Mouse (Mus musculus): ENCODE results near the gene Intu. TPM values are rescaled to one million over a fixed set of nuclear protein-coding genes. Genes with fewer than 3 reads are reported as not detected.
A peak's percentile ranks its signal among the peaks of the same experiment; 100 is the strongest.

Gene Intu
- polyA plus RNA-seq, 1 experiment from 2014 or later, result 2.0 TPM

DNA sequence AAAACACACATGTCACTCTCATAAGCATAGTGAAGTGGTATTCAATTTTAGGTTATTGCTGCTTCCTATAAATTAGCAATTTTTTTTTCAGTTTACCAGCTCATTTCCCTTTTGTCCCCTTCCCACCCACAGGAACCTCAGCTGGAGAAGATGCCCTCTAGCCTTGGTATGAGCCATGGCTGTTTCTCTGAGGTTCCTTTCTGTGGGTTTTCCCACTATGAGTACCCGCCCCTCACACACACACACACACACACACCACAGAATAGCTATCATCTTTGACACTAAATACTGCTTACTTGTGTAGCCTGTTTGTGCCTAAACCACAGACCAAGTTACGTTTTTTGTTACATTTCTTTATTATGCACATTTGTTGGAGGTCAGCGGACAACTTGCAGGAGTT is 138.3 kb downstream of the Intu start:
- TF ChIP-seq CTCF (IDR thresholded peaks at IDR 0.05; ENCODE audit: low read depth), result no peak
- DNase-seq (ENCODE audit: low spot score), result no peak
- no peak overlapping the region for H3K4me3 ChIP-seq (replicated peaks; ENCODE audit: low read depth, low read length)
- no peak overlapping the region for H3K9ac ChIP-seq (ENCODE audit: low read depth, low read length)
- no peaks in the 10 kb centered on the region for H3K4me1 ChIP-seq (replicated peaks; ENCODE audit: insufficient read depth, low read length)
- 0 out of 2 replicates have a peak, but pooled peaks cover 11% of the 10 kb centered on the region for H3K36me3 ChIP-seq (ENCODE audit: insufficient read depth, low read length)
- H3K27ac ChIP-seq, result no peak overlapping the region
- no peaks in the 10 kb centered on the region for H3K9me3 ChIP-seq (replicated peaks; ENCODE audit: low read length)
- ATAC-seq (replicated peaks; ENCODE audit: low FRiP score, low read depth), result no peak
- no peaks in the 10 kb centered on the region for H3K27me3 ChIP-seq (ENCODE audit: insufficient read depth, low read length)
- WGBS, result 92% methylated on average over 3 of the region's 3 CpGs
- H3K4me2 ChIP-seq (ENCODE audit: low read length), result no peak overlapping the region

DNA sequence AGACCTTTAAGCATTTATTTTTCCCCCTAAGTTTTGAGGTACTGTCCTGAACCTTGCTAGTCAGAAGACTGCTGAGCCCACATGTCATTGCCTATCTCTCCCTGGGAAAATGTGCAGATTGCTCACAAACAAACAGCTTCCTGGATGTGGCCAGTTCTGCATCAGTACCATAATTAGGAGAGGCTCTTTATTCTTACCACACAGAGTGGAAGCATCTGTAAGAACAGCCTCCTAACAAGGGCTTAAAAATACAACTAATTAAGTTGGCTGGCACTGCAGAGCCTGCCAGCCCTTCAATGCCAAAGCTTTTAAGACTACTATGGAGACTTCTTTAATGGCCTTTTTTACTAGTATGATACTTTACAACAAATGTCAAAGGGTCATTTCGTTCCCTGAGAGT is 142.4 kb downstream of the Intu start:
- no peaks in the 10 kb centered on the region for H3K4me1 ChIP-seq (replicated peaks; ENCODE audit: insufficient read depth, low read length)
- no peak for ATAC-seq (replicated peaks; ENCODE audit: low FRiP score, low read depth)
- H3K9ac ChIP-seq (ENCODE audit: low read depth, low read length), result no peak overlapping the region
- H3K4me2 ChIP-seq (ENCODE audit: low read length), result no peak overlapping the region
- 79% methylated on average over 1 of the region's 1 CpGs for WGBS
- H3K27me3 ChIP-seq (ENCODE audit: insufficient read depth, low read length), result no peaks in the 10 kb centered on the region
- H3K36me3 ChIP-seq (ENCODE audit: insufficient read depth, low read length), result 0 out of 2 replicates have a peak, but pooled peaks cover 4% of the 10 kb centered on the region
- DNase-seq (ENCODE audit: low spot score), result no peak
- no peak for TF ChIP-seq CTCF (IDR thresholded peaks at IDR 0.05; ENCODE audit: low read depth)
- H3K4me3 ChIP-seq (replicated peaks; ENCODE audit: low read depth, low read length), result no peak overlapping the region
- H3K27ac ChIP-seq, result no peak overlapping the region
- H3K9me3 ChIP-seq (replicated peaks; ENCODE audit: low read length), result no peaks in the 10 kb centered on the region

DNA sequence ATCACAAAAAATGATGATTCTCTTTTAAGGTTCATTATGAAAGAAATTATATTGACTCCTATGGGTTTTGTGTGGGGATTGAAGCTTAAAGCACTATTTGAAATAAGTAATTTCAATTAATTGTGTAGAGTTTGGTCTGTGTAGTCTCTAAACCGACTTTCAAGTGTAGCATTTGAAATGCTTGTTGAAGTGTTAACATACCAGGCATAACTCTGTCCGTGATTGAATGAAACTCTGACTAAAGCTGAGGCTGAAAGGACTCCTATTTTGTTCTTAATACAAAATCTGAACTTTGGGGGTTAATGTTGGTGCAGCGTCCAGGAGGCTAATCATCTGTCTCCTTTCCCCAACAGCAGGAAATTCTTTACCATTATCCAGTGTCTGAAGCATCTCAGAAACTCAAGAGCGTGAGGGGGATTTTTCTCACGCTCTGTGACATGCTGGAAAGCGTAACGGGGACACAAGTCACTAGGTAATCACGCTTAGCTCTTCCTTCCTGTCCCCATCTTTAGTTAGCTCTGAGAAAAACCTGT is 143.9 kb downstream of the Intu start:
- Histone ChIP-seq H3K4me1 (replicated peaks; ENCODE audit: insufficient read depth, low read length) (no peaks in the 10 kb centered on the region), H3K27ac (no peak overlapping the region), H3K4me3 (replicated peaks; ENCODE audit: low read depth, low read length) (no peak overlapping the region), H3K27me3 (ENCODE audit: insufficient read depth, low read length) (no peaks in the 10 kb centered on the region), H3K36me3 (ENCODE audit: insufficient read depth, low read length) (0 out of 2 replicates have a peak, but pooled peaks cover 4% of the 10 kb centered on the region), H3K4me2 (ENCODE audit: low read length) (no peak overlapping the region), H3K9ac (ENCODE audit: low read depth, low read length) (no peak overlapping the region), H3K9me3 (replicated peaks; ENCODE audit: low read length) (no peaks in the 10 kb centered on the region)
- ATAC-seq (replicated peaks; ENCODE audit: low FRiP score, low read depth) (no peak), DNase-seq (ENCODE audit: low spot score) (no peak)
- WGBS, result 61% methylated on average over 8 of the region's 8 CpGs
- no peak for TF ChIP-seq CTCF (IDR thresholded peaks at IDR 0.05; ENCODE audit: low read depth)

DNA sequence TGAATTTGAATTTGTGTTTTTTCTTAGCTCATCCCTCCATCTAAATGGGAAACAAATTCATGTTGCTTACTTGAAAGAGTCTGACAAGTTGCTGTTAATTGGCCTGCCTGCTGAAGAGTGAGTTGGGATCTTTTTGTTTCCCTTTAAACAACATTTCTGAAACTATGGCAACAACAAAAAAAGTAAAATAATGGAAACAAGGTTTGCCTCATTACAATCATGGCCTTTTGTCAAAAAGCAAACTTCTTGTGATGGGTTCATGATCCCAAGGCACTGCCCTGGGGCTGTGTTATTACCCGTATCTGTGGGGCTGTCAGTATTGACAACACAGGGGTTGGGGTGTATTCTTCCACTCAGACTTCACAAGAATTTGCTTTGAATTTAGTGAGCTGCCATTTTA is 147.8 kb downstream of the Intu start:
- no peak overlapping the region for H3K9ac ChIP-seq (ENCODE audit: low read depth, low read length)
- 68% methylated on average over 1 of the region's 1 CpGs for WGBS

DNA sequence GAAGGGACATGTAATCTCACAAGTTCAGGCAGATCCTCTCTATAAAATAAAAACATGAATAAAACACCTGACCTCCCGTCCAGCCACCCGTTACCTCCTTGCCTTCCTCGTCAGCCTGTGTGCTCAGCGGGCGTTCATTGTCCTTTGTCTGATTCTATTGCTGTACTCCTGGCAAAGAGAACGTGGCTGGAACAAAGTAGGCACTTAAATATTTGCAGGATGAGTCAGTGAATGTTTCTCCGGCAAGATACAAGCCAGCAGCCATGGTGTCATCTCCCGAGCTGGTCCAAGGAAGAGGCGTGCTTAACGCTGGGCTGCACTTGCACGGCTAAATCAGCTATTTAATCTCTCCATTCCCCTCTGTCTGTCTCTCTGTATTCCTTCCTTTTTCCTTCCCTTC is 151.3 kb downstream of the Intu start:
- TF ChIP-seq CTCF (IDR thresholded peaks at IDR 0.05; ENCODE audit: low read depth), result no peak
- no peaks in the 10 kb centered on the region for H3K36me3 ChIP-seq (ENCODE audit: insufficient read depth, low read length)
- ATAC-seq (replicated peaks; ENCODE audit: low FRiP score, low read depth) (peak; percentile 69; the same call in 1 of the 2 replicates), DNase-seq (ENCODE audit: low spot score) (peak; percentile 18)
- H3K27ac ChIP-seq, result no peak overlapping the region
- no peak overlapping the region for H3K9ac ChIP-seq (ENCODE audit: low read depth, low read length)
- H3K4me3 ChIP-seq (replicated peaks; ENCODE audit: low read depth, low read length), result no peak overlapping the region
- no peak overlapping the region for H3K4me2 ChIP-seq (ENCODE audit: low read length)
- H3K27me3 ChIP-seq (ENCODE audit: insufficient read depth, low read length), result no peaks in the 10 kb centered on the region
- no peaks in the 10 kb centered on the region; the same call in 1 of the 2 replicates for H3K4me1 ChIP-seq (replicated peaks; ENCODE audit: insufficient read depth, low read length)
- WGBS, result 49% methylated on average over 11 of the region's 11 CpGs
- no peaks in the 10 kb centered on the region for H3K9me3 ChIP-seq (replicated peaks; ENCODE audit: low read length)

More for the DNA sequence above, 147.8 kb downstream of the Intu start:
- no peaks in the 10 kb centered on the region for H3K9me3 ChIP-seq (replicated peaks; ENCODE audit: low read length)
- no peaks in the 10 kb centered on the region for H3K4me1 ChIP-seq (replicated peaks; ENCODE audit: insufficient read depth, low read length)
- ATAC-seq (replicated peaks; ENCODE audit: low FRiP score, low read depth) (no peak), DNase-seq (ENCODE audit: low spot score) (no peak)
- no peak overlapping the region for H3K27ac ChIP-seq
- no peaks in the 10 kb centered on the region for H3K36me3 ChIP-seq (ENCODE audit: insufficient read depth, low read length)
- no peak for TF ChIP-seq CTCF (IDR thresholded peaks at IDR 0.05; ENCODE audit: low read depth)
- H3K4me3 ChIP-seq (replicated peaks; ENCODE audit: low read depth, low read length), result no peak overlapping the region
- H3K4me2 ChIP-seq (ENCODE audit: low read length), result no peak overlapping the region
- no peaks in the 10 kb centered on the region for H3K27me3 ChIP-seq (ENCODE audit: insufficient read depth, low read length)

DNA sequence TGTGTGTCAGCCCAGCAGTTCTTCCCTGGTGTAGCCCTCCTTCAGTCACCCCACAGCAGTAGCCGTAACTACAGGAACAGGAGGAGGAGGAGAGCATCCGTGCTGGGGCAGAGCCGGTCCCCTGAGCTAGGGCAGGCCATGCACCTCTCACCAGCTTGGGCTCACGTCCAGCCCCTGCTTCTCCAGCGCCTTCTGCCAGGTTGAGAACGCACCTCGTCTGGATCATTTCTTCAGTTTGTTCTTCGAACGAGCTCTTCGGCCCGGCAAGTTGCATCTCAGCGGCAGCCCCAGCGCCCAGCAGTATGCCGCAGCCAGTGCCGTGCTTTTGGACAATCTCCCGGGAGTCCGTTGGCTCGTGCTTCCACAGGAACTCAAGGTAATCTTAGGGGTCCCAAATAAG is 152.1 kb downstream of the Intu start:
- no peak overlapping the region for H3K27ac ChIP-seq
- H3K4me3 ChIP-seq (replicated peaks; ENCODE audit: low read depth, low read length), result no peak overlapping the region
- H3K9me3 ChIP-seq (replicated peaks; ENCODE audit: low read length), result no peaks in the 10 kb centered on the region
- TF ChIP-seq CTCF (IDR thresholded peaks at IDR 0.05; ENCODE audit: low read depth), result no peak
- 88% methylated on average over 18 of the region's 18 CpGs for WGBS
- H3K4me2 ChIP-seq (ENCODE audit: low read length), result no peak overlapping the region
- no peaks in the 10 kb centered on the region for H3K27me3 ChIP-seq (ENCODE audit: insufficient read depth, low read length)
- no peaks in the 10 kb centered on the region; the same call in 1 of the 2 replicates for H3K4me1 ChIP-seq (replicated peaks; ENCODE audit: insufficient read depth, low read length)
- DNase-seq (ENCODE audit: low spot score), result no peak
- H3K9ac ChIP-seq (ENCODE audit: low read depth, low read length), result no peak overlapping the region
- ATAC-seq (replicated peaks; ENCODE audit: low FRiP score, low read depth), result no peak
- no peaks in the 10 kb centered on the region; the same call in 1 of the 2 replicates for H3K36me3 ChIP-seq (ENCODE audit: insufficient read depth, low read length)
